Mouse (Mus musculus): ENCODE results near the gene Chd8.
"Not testable (repeated sequence)": the region's sequence is repeated elsewhere in the genome, so short reads cannot be mapped to it uniquely, and the experiment has no call there.

Chd8 gene

GRCm38 (mm10) chr14:52257484-52258213 lies at the start of gene Chd8:
Chd8 (minus strand) TSS chr14:52257780.
- peak; percentile 96 for DNase-seq (ENCODE audit: low read depth, low spot score)

DNA sequence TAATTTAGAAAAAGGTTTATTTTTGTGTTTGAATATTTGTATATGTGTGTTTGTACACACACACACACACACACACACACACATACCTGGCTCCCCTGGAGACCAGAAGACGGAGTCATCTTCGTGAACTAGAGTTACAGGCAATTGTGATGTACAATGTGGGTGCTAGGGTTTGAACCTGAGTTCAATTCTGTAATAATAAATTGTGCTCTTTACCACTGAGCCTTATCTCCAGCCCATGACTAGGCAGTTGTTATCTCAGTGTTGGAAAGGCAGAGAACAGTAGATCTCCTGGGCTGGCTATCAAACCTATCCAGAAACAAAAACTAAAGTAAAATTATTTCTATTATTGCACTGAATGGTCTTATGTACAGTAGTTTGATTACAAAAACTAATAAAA lies 48.5 kb upstream of the Chd8 start:
- no peak for DNase-seq (ENCODE audit: low read depth, low spot score)

DNA sequence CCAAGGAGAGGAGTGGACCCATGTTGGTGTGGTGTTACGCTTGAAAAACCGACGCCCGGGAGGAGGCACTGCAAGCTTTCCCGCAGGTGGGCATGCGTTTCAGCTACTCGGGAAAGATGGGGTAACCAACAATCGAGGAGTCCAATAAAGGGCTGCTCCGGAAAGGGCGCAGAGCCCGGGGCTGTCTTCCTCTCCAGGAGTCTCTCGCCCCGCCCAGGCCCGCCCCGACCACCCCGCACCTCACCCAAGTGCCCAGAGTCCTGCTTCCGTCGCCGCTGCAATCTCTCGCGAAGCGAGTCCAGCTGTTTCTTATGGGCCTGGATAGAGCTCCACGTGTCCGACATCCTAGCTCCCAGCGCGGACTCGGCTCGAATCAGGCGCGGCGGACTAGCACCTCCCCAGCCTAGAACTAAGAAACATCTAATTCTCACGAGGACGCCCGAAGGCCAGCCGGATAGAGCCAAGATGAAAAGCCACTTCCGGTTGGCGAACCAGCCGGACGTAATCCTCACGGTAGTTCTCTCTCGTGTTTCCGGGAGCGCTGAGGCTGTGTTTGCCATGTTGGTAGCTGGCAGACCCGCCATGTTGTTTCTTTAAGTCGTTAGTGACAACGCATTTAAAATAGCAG lies 47.2 kb upstream of the Chd8 start, which contains the start of gene Mettl3:
Gene Mettl3 (minus strand): TSS at position 485 of the 628 bp plus-strand sequence.
- peak; percentile 94 for DNase-seq (ENCODE audit: low read depth, low spot score)

DNA sequence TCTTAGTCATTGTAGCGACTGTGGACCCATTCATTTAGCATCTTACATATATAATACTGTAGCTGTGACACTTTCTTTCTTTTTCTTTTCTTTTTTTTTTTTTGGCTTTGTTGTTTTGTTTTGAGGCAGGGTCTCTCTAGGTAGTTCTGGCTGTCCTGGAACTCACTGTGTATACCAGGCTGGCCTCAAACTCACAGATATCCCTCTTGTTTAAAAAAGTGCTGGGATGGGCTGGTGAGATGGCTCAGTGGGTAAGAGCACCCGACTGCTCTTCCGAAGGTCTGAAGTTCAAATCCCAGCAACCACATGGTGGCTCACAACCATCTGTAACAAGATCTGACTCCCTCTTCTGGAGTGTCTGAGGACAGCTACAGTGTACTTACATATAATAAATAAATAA lies 45.9 kb upstream of the Chd8 start:
- DNase-seq (ENCODE audit: low read depth, low spot score), result not testable (repeated sequence)

DNA sequence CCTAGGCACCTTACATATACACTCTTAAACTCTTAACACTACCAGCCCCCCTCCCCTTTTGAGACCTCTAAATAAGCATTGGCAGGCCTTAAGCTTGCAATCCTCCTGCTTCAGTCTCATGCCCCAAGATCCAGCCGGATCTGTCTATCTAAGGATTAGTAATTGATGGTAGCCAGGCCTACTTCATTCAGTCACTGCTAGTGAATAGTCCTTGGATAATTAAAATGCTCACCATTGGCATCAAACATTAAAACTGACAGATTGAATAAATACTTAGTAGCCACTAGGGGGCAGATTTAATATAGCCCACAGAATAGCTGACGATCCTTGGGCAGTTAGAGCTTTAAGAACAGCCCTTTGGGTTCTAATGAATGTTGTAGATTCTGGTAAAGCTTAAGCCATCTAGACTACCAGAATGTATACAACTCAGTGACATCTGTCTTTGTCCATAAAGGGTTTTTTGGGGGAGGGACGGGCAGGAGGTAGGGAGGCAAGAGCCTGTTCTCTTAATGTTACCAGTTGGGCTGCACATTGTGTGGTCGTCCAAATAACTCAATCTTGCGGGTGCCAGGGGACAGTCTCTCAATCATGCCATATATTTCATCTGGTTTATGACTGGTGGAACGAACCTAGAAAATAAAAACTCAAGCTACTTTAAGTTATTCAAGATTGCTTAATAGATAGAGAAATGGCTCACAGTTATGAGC lies 38.1 kb upstream of the Chd8 start:
- DNase-seq (ENCODE audit: low read depth, low spot score), result no peak

GRCm38 (mm10) chr14:52284191-52284590 lies 26.6 kb upstream of the Chd8 start:
- DNase-seq (ENCODE audit: low read depth, low spot score), result no peak

DNA sequence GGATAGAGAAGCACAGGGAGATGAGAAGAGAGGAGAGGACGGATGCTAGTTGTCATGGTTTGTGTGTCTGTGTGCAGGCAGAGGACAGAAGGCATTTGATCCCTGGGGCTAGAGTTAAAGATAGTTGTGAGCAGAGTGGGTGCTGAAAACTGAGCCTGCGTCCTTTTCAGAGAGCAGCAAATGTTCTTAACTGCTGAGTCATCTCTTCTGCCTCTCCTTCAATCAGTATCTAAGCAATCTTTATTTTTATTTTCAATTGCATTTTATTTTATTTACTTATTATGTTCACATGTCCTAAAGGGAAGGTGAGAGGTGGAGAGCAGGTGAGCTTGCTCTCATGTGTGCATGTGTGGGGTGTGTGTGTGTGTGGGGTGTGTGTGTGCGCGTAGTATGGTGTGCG lies 26.0 kb upstream of the Chd8 start:
- DNase-seq (ENCODE audit: low read depth, low spot score), result no peak

GRCm38 (mm10) chr14:52279747-52280120 lies 22.2 kb upstream of the Chd8 start:
- no peak for DNase-seq (ENCODE audit: low read depth, low spot score)

- peak; percentile 99 for DNase-seq (ENCODE audit: low read depth, low spot score)
Measured at GRCm38 (mm10) chr14:52278932-52279746, 21.6 kb upstream of the Chd8 start, which contains the start of the genes Tox4 and Rab2b. Tox4 (plus strand) TSS chr14:52279146. Rab2b (minus strand) TSS chr14:52279545.

- DNase-seq (ENCODE audit: low read depth, low spot score), result no peak
Measured at GRCm38 (mm10) chr14:52277210-52277609, 19.6 kb upstream of the Chd8 start.

DNA sequence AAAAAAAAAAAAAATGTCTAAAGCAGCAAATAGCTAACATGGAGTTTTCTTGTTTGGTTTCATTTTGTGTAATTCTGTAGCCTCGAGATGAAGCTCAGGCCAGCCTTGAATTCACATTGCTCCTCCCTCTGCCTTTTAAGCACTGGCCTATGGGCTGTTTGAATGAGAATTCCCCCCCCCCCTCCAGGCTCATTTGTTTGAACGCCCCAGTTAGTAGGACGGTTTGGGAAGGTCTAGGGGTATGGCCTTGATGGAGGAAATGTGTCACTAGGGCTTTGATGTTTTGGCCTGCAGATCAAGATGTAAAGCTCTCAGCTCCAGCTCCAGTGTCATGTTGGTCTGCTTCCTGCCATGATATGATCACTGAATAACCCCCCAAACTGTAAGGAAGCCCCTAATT lies 15.2 kb upstream of the Chd8 start:
- DNase-seq (ENCODE audit: low read depth, low spot score), result no peak

- DNase-seq (ENCODE audit: low read depth, low spot score), result peak; percentile 13
Measured at GRCm38 (mm10) chr14:52256311-52257175, 1.0 kb downstream of the Chd8 start.

- no peak for DNase-seq (ENCODE audit: low read depth, low spot score)
Measured at GRCm38 (mm10) chr14:52246129-52246528, 11.5 kb downstream of the Chd8 start.

DNA sequence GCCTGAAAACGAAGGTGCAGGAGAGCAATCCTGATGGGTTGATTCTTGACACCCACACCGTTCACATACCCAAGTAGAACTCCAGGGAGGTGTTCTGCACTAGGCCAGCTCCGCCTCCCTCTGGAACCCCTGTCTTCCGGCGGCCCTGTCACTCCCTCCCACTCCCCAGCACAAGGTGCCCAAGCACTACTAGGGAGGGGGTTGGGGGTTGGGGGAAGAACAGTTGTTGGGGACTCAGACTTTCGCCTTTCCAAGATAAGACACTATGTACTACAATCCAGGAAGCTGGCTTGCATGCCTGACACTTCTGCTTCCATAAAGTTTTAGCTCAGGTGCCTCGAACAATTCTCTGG lies 12.9 kb downstream of the Chd8 start:
- no peak for DNase-seq (ENCODE audit: low read depth, low spot score)

- peak; percentile 98 for DNase-seq (ENCODE audit: low read depth, low spot score)
Measured at GRCm38 (mm10) chr14:52244041-52244689, 13.4 kb downstream of the Chd8 start.

DNA sequence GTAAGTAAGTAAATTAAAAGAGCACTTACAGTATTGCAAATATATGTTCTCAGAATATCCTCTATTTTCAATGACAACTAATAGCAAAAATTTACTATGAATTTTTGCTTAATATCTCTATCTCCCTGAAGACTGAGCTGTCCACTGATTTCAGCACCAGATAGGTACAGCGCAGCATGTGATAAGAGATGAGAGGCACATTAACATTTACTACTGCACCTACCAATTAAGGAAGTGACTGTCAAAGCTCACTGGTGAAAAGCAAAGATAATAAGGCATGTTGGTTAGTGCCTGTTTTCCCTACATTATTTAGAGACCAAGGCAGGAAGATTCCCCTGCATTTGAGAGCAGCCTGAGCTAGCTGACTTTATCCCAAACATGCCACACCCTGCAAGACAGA lies 21.4 kb downstream of the Chd8 start:
- DNase-seq (ENCODE audit: low read depth, low spot score), result no peak

DNA sequence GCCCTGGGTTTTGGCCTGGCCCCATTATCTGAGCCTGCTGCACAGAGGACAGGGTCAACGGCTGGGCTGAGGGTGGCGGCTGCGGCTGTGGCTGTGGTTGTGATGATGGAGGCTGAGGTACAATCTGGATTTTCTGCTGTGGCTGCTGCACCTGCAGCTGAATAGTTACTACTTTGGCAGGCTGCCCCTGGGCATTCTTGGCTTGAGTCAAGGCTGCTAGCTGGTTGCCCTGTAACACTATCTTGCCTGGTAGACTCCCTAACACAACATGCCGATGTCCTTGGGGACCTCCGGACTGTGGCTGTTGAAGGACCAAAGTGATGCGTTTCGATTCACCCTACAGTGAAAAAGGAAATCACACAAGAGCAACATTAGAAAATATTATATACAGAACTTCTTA lies 22.4 kb downstream of the Chd8 start:
- DNase-seq (ENCODE audit: low read depth, low spot score), result no peak

DNA sequence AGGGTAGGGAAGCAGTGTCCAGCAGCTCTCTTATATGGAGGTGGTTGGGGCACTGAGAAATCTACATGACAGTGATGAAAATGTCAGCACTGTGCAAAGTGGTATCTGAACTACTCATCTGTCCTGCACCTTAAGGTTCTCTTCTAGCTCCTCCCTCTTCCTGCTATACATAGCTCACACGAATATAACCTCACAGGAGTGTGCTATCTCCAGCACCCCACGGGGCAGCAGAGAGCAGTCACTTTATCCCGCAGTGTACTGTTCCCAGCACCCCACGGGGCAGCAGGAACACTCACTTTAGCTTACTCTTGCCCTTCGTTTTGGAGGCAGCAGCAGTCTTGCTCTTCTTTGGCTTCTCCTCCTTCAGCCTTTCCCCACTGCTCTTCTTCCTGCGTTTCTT lies 25.3 kb downstream of the Chd8 start:
- DNase-seq (ENCODE audit: low read depth, low spot score), result no peak

DNA sequence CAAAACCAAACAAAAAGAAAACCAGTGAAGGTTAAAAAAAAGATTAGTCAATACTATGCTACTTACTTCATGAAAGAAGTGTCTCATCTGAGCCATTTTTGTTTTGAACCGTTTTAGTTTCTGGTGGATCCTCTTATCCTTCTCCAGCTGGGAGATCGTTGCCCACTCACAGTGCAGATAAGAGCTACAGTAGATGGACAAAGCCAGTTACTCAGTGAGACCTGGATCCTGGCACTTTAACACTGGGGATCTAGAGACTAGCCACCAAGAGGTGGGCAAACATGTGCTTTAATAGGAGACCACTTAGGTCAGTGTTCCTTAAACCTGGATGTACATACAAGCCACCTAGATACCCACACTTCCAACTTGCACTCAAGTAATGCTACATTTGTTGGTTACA lies 31.6 kb downstream of the Chd8 start:
- no peak for DNase-seq (ENCODE audit: low read depth, low spot score)

GRCm38 (mm10) chr14:52217261-52217660 lies 40.3 kb downstream of the Chd8 start:
- DNase-seq (ENCODE audit: low read depth, low spot score), result no peak
